Mouse (Mus musculus) MEL (cell line): ENCODE measurements around the gene Serpinb6a. TPM values are rescaled to one million over a fixed set of nuclear protein-coding genes. Genes with fewer than 3 reads are reported as not detected.

Source experiments
- DNase-seq: peaks from one replicate; pipeline ENCODE4 v3.0.0; 2011; ENCODE audit warnings: low read depth, low spot score
- H3K27ac ChIP-seq: 2 replicates; pipeline ENCODE4 v1.5.1; 2012; ENCODE audit warnings: low read depth, mild to moderate bottlenecking, control low read depth, low read length, moderate library complexity; ENCODE audit not compliant: control insufficient read depth
- H3K27me3 ChIP-seq, 2 experiments: fragments of 150-350 bp in 1 of 2; sonication (generic) in 1 of 2; 2 replicates each; pipeline ENCODE4 v1.6.1; 2012; ENCODE audit warnings: low read length in 2 of 2, mild to moderate bottlenecking in 2 of 2, improper control_type of control experiment in 1 of 2, moderate library complexity in 1 of 2; ENCODE audit not compliant: insufficient read depth in 2 of 2, control insufficient read depth in 1 of 2
- H3K36me3 ChIP-seq, 2 experiments: 2 replicates each; pipeline ENCODE4 v1.6.1; 2012 to 2014; ENCODE audit warnings: low read length in 2 of 2, improper control_type of control experiment in 1 of 2, inconsistent platforms in 1 of 2, mild to moderate bottlenecking in 1 of 2; ENCODE audit not compliant: insufficient read depth in 2 of 2, control insufficient read depth in 1 of 2
- H3K4me1 ChIP-seq, 2 experiments: fragments of 150-350 bp in 1 of 2; sonication (generic) in 1 of 2; 2 replicates each; pipeline ENCODE4 v1.6.1; 2012; ENCODE audit warnings: low read length in 2 of 2, improper control_type of control experiment in 1 of 2, mild to moderate bottlenecking in 1 of 2; ENCODE audit not compliant: insufficient read depth in 2 of 2, control insufficient read depth in 1 of 2
- H3K4me3 ChIP-seq, 2 experiments: fragments of 150-350 bp in 1 of 2; sonication (generic) in 1 of 2; 2 replicates each; pipeline ENCODE4 v1.5.1; 2012; ENCODE audit warnings: low read depth in 2 of 2, low read length in 2 of 2, mild to moderate bottlenecking in 2 of 2, moderate library complexity in 2 of 2, control low read depth in 1 of 2, improper control_type of control experiment in 1 of 2; ENCODE audit not compliant: control insufficient read depth in 1 of 2, insufficient read depth in 1 of 2
- H3K79me2 ChIP-seq: 2 replicates; pipeline ENCODE4 v1.6.1; 2012; ENCODE audit warnings: mild to moderate bottlenecking, low read length, moderate library complexity; ENCODE audit not compliant: control insufficient read depth, poor library complexity, insufficient read depth
- H3K9ac ChIP-seq: 2 replicates; pipeline ENCODE4 v1.6.1; 2012; ENCODE audit warnings: low read depth, mild to moderate bottlenecking, control low read depth, low read length, moderate library complexity; ENCODE audit not compliant: control insufficient read depth, poor library complexity, severe bottlenecking
- H3K9me3 ChIP-seq: fragments of 150-350 bp; sonication (generic); replicated peaks from 2 replicates; pipeline ENCODE4 v1.6.1; 2012; ENCODE audit warnings: mild to moderate bottlenecking, low read length, improper control_type of control experiment, moderate library complexity; ENCODE audit not compliant: insufficient read depth
- CHD2 ChIP-seq: IDR thresholded peaks from 2 replicates; pipeline ENCODE4 v1.6.1; 2011; ENCODE audit warnings: low read length, improper control_type of control experiment
- CTCF ChIP-seq, 3 experiments: IDR thresholded peaks in 2 of 3; conservative IDR thresholded peaks in 1 of 3; 2 replicates each; pipeline ENCODE4 v1.5.1; 2011 to 2012; ENCODE audit warnings: low read length in 3 of 3, low read depth in 2 of 3, mild to moderate bottlenecking in 2 of 3, improper control_type of control experiment in 1 of 3, inconsistent platforms in 1 of 3, mixed read lengths in 1 of 3, moderate library complexity in 1 of 3; ENCODE audit not compliant: control insufficient read depth in 1 of 3, insufficient read depth in 1 of 3, poor library complexity in 1 of 3, severe bottlenecking in 1 of 3
- E2F4 ChIP-seq: IDR thresholded peaks from 2 replicates; pipeline ENCODE4 v1.6.1; 2011; ENCODE audit warnings: low read depth, low read length, improper control_type of control experiment, borderline replicate concordance
- EP300 ChIP-seq, 2 experiments: IDR thresholded peaks; 2 replicates each; pipeline ENCODE4 v1.6.1; 2011; ENCODE audit warnings: improper control_type of control experiment in 2 of 2, low read length in 2 of 2, low read depth in 1 of 2, mild to moderate bottlenecking in 1 of 2
- GABPA ChIP-seq: IDR thresholded peaks from 2 replicates; pipeline ENCODE4 v1.6.1; 2012; ENCODE audit warnings: low read depth, mild to moderate bottlenecking, inconsistent platforms, low read length, improper control_type of control experiment, moderate library complexity
- GATA1 ChIP-seq: IDR thresholded peaks from 2 replicates; pipeline ENCODE4 v1.6.1; 2011; ENCODE audit warnings: low read depth, low read length, improper control_type of control experiment
- HCFC1 ChIP-seq: IDR thresholded peaks from 2 replicates; pipeline ENCODE4 v1.6.1; 2012; ENCODE audit warnings: low read depth, mild to moderate bottlenecking, inconsistent platforms, low read length, improper control_type of control experiment, moderate library complexity
- JUND ChIP-seq: IDR thresholded peaks from 2 replicates; pipeline ENCODE4 v1.6.1; 2011; ENCODE audit warnings: low read depth, mild to moderate bottlenecking, improper control_type of control experiment, low read length
- MAX ChIP-seq: IDR thresholded peaks from 2 replicates; pipeline ENCODE4 v1.6.1; 2011; ENCODE audit warnings: low read length, improper control_type of control experiment
- MAZ ChIP-seq: IDR thresholded peaks from 2 replicates; pipeline ENCODE4 v1.6.1; 2012; ENCODE audit warnings: low read depth, mild to moderate bottlenecking, inconsistent platforms, low read length, improper control_type of control experiment
- MEF2A ChIP-seq: IDR thresholded peaks from 2 replicates; pipeline ENCODE4 v1.6.1; 2014; ENCODE audit warnings: low read depth, mild to moderate bottlenecking, inconsistent platforms, low read length, improper control_type of control experiment; ENCODE audit not compliant: poor library complexity, insufficient replicate concordance, severe bottlenecking; ENCODE audit errors: extremely low read depth
- MXI1 ChIP-seq: IDR thresholded peaks from 2 replicates; pipeline ENCODE4 v1.6.1; 2011; ENCODE audit warnings: mild to moderate bottlenecking, low read depth, low read length, improper control_type of control experiment
- NELFE ChIP-seq: IDR thresholded peaks from 2 replicates; pipeline ENCODE4 v1.6.1; 2011; ENCODE audit warnings: low read depth, low read length, improper control_type of control experiment
- NRF1 ChIP-seq: IDR thresholded peaks from 2 replicates; pipeline ENCODE4 v1.6.1; 2014; ENCODE audit warnings: low read depth, mild to moderate bottlenecking, inconsistent platforms, low read length, improper control_type of control experiment, moderate library complexity; ENCODE audit not compliant: poor library complexity, insufficient read depth, severe bottlenecking
- POLR2AphosphoS5 ChIP-seq: IDR thresholded peaks from 2 replicates; pipeline ENCODE4 v1.6.1; 2012; ENCODE audit warnings: low read depth, borderline replicate concordance, mild to moderate bottlenecking, inconsistent platforms, low read length, moderate library complexity, mixed read lengths
- RAD21 ChIP-seq: IDR thresholded peaks from 2 replicates; pipeline ENCODE4 v1.6.1; 2011; ENCODE audit warnings: mild to moderate bottlenecking, low read depth, low read length, improper control_type of control experiment
- SMC3 ChIP-seq: IDR thresholded peaks from 2 replicates; pipeline ENCODE4 v1.6.1; 2011; ENCODE audit warnings: low read depth, low read length, improper control_type of control experiment
- TAL1 ChIP-seq: IDR thresholded peaks from 2 replicates; pipeline ENCODE4 v1.6.1; 2012; ENCODE audit warnings: mild to moderate bottlenecking, inconsistent platforms, low read length, moderate library complexity, mixed read lengths
- TCF12 ChIP-seq: IDR thresholded peaks from 2 replicates; pipeline ENCODE4 v1.6.1; 2014; ENCODE audit warnings: low read depth, mild to moderate bottlenecking, inconsistent platforms, low read length, improper control_type of control experiment, moderate library complexity
- UBTF ChIP-seq: IDR thresholded peaks from 2 replicates; pipeline ENCODE4 v1.6.1; 2012; ENCODE audit warnings: low read depth, mild to moderate bottlenecking, inconsistent platforms, low read length, improper control_type of control experiment, moderate library complexity, borderline replicate concordance; ENCODE audit not compliant: insufficient read depth
- USF1 ChIP-seq: IDR thresholded peaks from 2 replicates; pipeline ENCODE4 v1.6.1; 2014; ENCODE audit warnings: low read depth, mild to moderate bottlenecking, inconsistent platforms, low read length, improper control_type of control experiment, moderate library complexity
- ZC3H11A ChIP-seq: IDR thresholded peaks from 2 replicates; pipeline ENCODE4 v1.6.1; 2012; ENCODE audit warnings: low read depth, mild to moderate bottlenecking, inconsistent platforms, low read length, improper control_type of control experiment
- ZKSCAN1 ChIP-seq: IDR thresholded peaks from 2 replicates; pipeline ENCODE4 v1.6.1; 2012; ENCODE audit warnings: low read depth, mild to moderate bottlenecking, inconsistent platforms, low read length, improper control_type of control experiment, moderate library complexity
- polyA plus RNA-seq, 2 experiments: library from polyadenylated mRNA; stranded (reverse) in 1 of 2; unstranded in 1 of 2; fragments of >175 nt in 1 of 2; fragments of >200 nt in 1 of 2; gene quantifications; 2 replicates each; pipeline versions ENCODE4 v1.2.1 to v1.2.4; 2012; ENCODE audit warnings: low replicate concordance in 2 of 2, low read depth in 1 of 2; ENCODE audit not compliant: insufficient read length in 2 of 2, insufficient read depth in 1 of 2, missing spikeins in 1 of 2
- total RNA-seq: library from RNA; depleted of rRNA; stranded (reverse); fragments of 300-350 nt; gene quantifications from 2 replicates; pipeline ENCODE4 v1.2.3, GENCODE M21; 2012

Gene Serpinb6a
- total and polyA plus RNA-seq, 3 experiments = 61.6 to 65.1 TPM; not detected in 1

DNA sequence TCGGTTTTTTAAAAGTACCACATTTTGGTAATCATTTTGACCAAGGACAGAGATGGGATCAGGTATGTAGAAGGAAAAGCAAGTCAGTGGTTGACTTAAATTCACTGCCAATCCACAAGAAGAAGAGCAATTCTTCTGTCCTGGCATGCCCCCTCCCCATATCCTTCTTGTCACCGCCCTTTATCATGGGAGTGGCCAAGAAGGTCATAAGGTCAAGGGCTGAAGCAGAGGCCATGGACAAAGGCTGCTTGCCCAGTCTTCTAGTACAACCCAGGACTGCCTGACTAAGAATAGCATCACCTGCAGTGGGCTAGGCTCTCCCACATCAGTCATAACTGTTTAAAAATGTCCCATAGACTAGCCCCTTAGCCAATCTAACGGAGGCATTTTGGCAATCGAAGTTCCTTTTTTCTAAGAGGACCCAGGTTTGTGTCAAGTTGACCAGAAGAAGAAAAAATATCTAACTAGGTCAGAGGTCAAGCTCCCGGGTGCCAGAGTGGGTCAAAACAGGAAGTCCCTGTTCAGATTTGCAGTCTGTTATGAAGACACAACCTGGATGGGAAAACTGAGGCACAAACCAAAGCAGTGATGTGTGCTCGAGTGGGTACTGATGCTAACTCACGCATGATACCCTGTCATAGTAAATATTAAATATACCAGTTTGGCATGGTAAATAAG is 41.3 kb upstream of the Serpinb6a start:
- no peaks in the 10 kb centered on the region for H3K79me2 ChIP-seq
- no peak overlapping the region for H3K4me3 ChIP-seq
- no peak overlapping the region for H3K27ac ChIP-seq
- no peak overlapping the region for H3K9ac ChIP-seq
- DNase-seq = no peak
- no peaks in the 10 kb centered on the region for H3K27me3 ChIP-seq
- H3K4me1 ChIP-seq = 0 out of 4 replicates have a peak, but pooled peaks cover 0 to 3% of the 10 kb centered on the region in 2 experiments
- TF ChIP-seq ZC3H11A (no peak), NELFE (no peak), JUND (no peak), HCFC1 (no peak), CHD2 (no peak), GATA1 (no peak), POLR2AphosphoS5 (no peak)
- H3K9me3 ChIP-seq = no peaks in the 10 kb centered on the region
- no peaks in the 10 kb centered on the region for H3K36me3 ChIP-seq

DNA sequence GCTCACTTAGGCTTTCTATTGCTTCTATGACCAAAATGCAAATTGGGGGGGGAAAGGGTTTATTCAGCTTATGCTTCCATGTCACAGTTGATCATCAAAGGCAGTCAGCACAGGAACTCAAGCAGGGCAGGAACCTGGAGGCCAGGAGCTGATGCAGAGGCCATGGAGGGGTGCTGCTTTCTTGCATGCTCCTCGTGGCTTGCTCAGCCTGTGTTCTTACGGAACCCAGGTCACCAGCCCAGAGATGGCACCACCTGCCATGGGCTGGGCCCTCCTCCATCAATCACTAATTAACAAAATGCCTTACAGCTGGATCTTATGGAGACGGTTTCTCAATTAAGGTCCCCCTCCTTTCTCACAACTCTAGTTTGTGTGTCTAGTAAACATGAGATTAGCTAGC is 37.5 kb upstream of the Serpinb6a start:
- no peaks in the 10 kb centered on the region for H3K9me3 ChIP-seq

More for the DNA sequence above, 37.5 kb upstream of the Serpinb6a start:
- no peak overlapping the region for H3K9ac ChIP-seq
- no peaks in the 10 kb centered on the region for H3K27me3 ChIP-seq
- no peak overlapping the region for H3K4me3 ChIP-seq
- DNase-seq = no peak
- H3K27ac ChIP-seq = no peak overlapping the region
- no peaks in the 10 kb centered on the region; a peak in 1 of 4 replicates for H3K36me3 ChIP-seq
- H3K79me2 ChIP-seq = peaks cover 5% of the 10 kb centered on the region
- TF ChIP-seq EP300 (IDR thresholded peaks at IDR 0.05; ENCODE audit: low read depth in 1 of 2, low read length in 2 of 2) = no peak
- TF ChIP-seq MAZ = no peak
- TF ChIP-seq ZC3H11A = no peak
- no peak for TF ChIP-seq UBTF
- TF ChIP-seq GATA1 = no peak
- TF ChIP-seq RAD21 = no peak
- TF ChIP-seq NRF1 = no peak
- no peak for TF ChIP-seq USF1
- no peak for TF ChIP-seq GABPA
- TF ChIP-seq TAL1 = no peak
- TF ChIP-seq MXI1 = no peak
- TF ChIP-seq E2F4 = no peak
- TF ChIP-seq MEF2A = no peak
- TF ChIP-seq CTCF (IDR thresholded peaks at IDR 0.05 in 2 of 3, conservative IDR thresholded peaks at IDR 0.05 in 1 of 3; ENCODE audit: control insufficient read depth in 1 of 3, insufficient read depth in 1 of 3, low read depth in 2 of 3, low read length in 3 of 3, poor library complexity in 1 of 3, severe bottlenecking in 1 of 3) = no peak
- no peak for TF ChIP-seq MAX
- TF ChIP-seq SMC3 = no peak
- no peak for TF ChIP-seq TCF12
- no peak for TF ChIP-seq ZKSCAN1
- H3K4me1 ChIP-seq = peaks cover 0 to 11% of the 10 kb centered on the region in 2 experiments; a peak in 1 of 4 replicates
